Mouse (Mus musculus) CD4-positive helper T cell, adult 2 months (primary cell): ENCODE measurements at regions not wholly inside any gene's neighbourhood (a gene's known extent, or its start where the extent isn't known, plus 50 kb on each side); places are given as distances from the start of the nearest gene placed in this dataset.

ENCODE experiments used
- DNase-seq: peaks from one replicate; pipeline ENCODE4 v3.0.0-alpha.2; 2012; ENCODE audit warnings: low read depth, missing footprints, low spot score

GRCm38 (mm10) chr5:106064366-106064765 lies 188.0 kb downstream of the Zfp326 start:
- no peak for DNase-seq

- no peak for DNase-seq
Observed at GRCm38 (mm10) chr5:106062926-106063325, 186.6 kb downstream of the Zfp326 start.

- DNase-seq: no peak
Observed at GRCm38 (mm10) chr5:106056631-106057030, 180.3 kb downstream of the Zfp326 start.

- DNase-seq: no peak
Observed at GRCm38 (mm10) chr5:106055221-106055620, 178.9 kb downstream of the Zfp326 start.

- no peak for DNase-seq
Observed at GRCm38 (mm10) chr5:106051026-106051425, 174.7 kb downstream of the Zfp326 start.

GRCm38 (mm10) chr5:106044878-106045585 lies 168.7 kb downstream of the Zfp326 start:
- no peak for DNase-seq

GRCm38 (mm10) chr5:106038321-106038720 lies 162.0 kb downstream of the Zfp326 start:
- no peak for DNase-seq

GRCm38 (mm10) chr5:106036176-106036575 lies 159.8 kb downstream of the Zfp326 start:
- no peak for DNase-seq

GRCm38 (mm10) chr5:106032956-106033355 lies 156.6 kb downstream of the Zfp326 start:
- DNase-seq: no peak

- no peak for DNase-seq
Observed at GRCm38 (mm10) chr5:106026861-106027260, 150.5 kb downstream of the Zfp326 start.

GRCm38 (mm10) chr5:106004292-106004917 lies 128.0 kb downstream of the Zfp326 start:
- DNase-seq: no peak

GRCm38 (mm10) chr5:106003321-106004291 lies 127.2 kb downstream of the Zfp326 start:
- DNase-seq: no peak

GRCm38 (mm10) chr5:106002330-106002729 lies 126.0 kb downstream of the Zfp326 start:
- no peak for DNase-seq

- no peak for DNase-seq
Observed at GRCm38 (mm10) chr5:105994218-105994617, 117.9 kb downstream of the Zfp326 start.

GRCm38 (mm10) chr5:105993066-105993760 lies 116.8 kb downstream of the Zfp326 start:
- DNase-seq: no peak

- DNase-seq: no peak
Observed at GRCm38 (mm10) chr5:105990777-105991176, 114.4 kb downstream of the Zfp326 start.

- no peak for DNase-seq
Observed at GRCm38 (mm10) chr5:105986401-105986800, 110.0 kb downstream of the Zfp326 start.

GRCm38 (mm10) chr5:105983131-105983530 lies 106.8 kb downstream of the Zfp326 start:
- no peak for DNase-seq

- DNase-seq: no peak
Observed at GRCm38 (mm10) chr5:105976746-105977145, 100.4 kb downstream of the Zfp326 start.

- DNase-seq: no peak
Observed at GRCm38 (mm10) chr5:105976076-105976475, 99.7 kb downstream of the Zfp326 start.

- DNase-seq: peak; percentile 21
Observed at GRCm38 (mm10) chr5:105975275-105976011, 99.1 kb downstream of the Zfp326 start.
